Mouse (Mus musculus) small intestine, adult 2 months (tissue): ENCODE results near the gene Chst14.

Source experiments
- CTCF ChIP-seq: fragments of 200-500 bp; IDR thresholded peaks from 2 replicates; pipeline ENCODE4 v1.5.1; 2012; ENCODE audit warnings: low read depth, mild to moderate bottlenecking, control low read depth, inconsistent platforms, low read length, moderate library complexity, mixed read lengths; ENCODE audit not compliant: insufficient replicate concordance, insufficient read length; ENCODE audit errors: extremely low read depth
- POLR2A ChIP-seq: fragments of 200-500 bp; IDR thresholded peaks from 2 replicates; pipeline ENCODE4 v1.6.1; 2012; ENCODE audit warnings: low read depth, mild to moderate bottlenecking, control low read depth, inconsistent platforms, low read length, moderate library complexity

DNA sequence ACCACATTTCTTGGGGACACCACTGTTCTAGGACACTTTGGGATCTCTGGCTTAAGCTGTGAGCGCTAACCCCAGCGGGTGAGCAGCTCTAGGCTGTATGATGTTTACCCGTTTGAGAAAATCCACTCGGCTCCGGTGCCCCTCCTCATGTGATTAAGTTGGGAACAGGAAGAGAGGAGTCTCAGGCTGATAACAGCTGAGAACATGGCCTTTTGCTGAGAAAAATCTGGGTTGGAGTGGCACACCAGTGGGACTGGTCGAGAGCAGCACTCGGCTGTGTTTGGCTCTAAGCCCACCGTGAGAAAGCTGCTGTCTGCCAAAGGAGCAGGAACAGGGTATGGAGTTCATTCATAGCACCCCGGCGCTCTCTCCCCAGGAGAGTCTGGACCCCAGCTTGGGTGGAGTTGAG, 23.0 kb upstream of the Chst14 start:
- no peak for TF ChIP-seq CTCF
- no peak for TF ChIP-seq POLR2A
